Mouse (Mus musculus): ENCODE results near the gene 1700066M21Rik. TPM values are rescaled to one million over a fixed set of nuclear protein-coding genes. Genes with fewer than 3 reads are reported as not detected.

The 1700066M21Rik gene
- polyA plus RNA-seq, 1 experiment from 2014 or later: 14.1 TPM

- Histone ChIP-seq H3K36me3 (no peaks in the 10 kb centered on the region), H3K4me1 (replicated peaks) (no peaks in the 10 kb centered on the region), H3K4me2 (replicated peaks) (no peak overlapping the region), H3K9me3 (no peaks in the 10 kb centered on the region), H3K27ac (no peak overlapping the region), H3K4me3 (replicated peaks) (no peak overlapping the region), H3K27me3 (no peaks in the 10 kb centered on the region), H3K9ac (replicated peaks) (no peak overlapping the region)
- WGBS: 92% methylated on average over 3 of the region's 3 CpGs
- ATAC-seq: no peak
Observed at GRCm38 (mm10) chr1:57367446-57367845, 10.0 kb upstream of the 1700066M21Rik start.

- H3K9me3 ChIP-seq: no peaks in the 10 kb centered on the region
- H3K27me3 ChIP-seq: no peaks in the 10 kb centered on the region
- 89% methylated on average over 4 of the region's 4 CpGs for WGBS
- no peak overlapping the region for H3K4me2 ChIP-seq (replicated peaks)
- no peak overlapping the region for H3K27ac ChIP-seq
- no peak for ATAC-seq
- H3K4me1 ChIP-seq (replicated peaks): no peaks in the 10 kb centered on the region
- H3K4me3 ChIP-seq (replicated peaks): no peak overlapping the region
- no peaks in the 10 kb centered on the region for H3K36me3 ChIP-seq
- no peak overlapping the region for H3K9ac ChIP-seq (replicated peaks)
Observed at GRCm38 (mm10) chr1:57369111-57369510, 8.3 kb upstream of the 1700066M21Rik start.

GRCm38 (mm10) chr1:57370451-57370850, 7.0 kb upstream of the 1700066M21Rik start:
- Histone ChIP-seq H3K4me3 (replicated peaks) (no peak overlapping the region), H3K9me3 (no peaks in the 10 kb centered on the region), H3K27ac (no peak overlapping the region), H3K36me3 (no peaks in the 10 kb centered on the region), H3K27me3 (no peaks in the 10 kb centered on the region), H3K4me2 (replicated peaks) (no peak overlapping the region), H3K9ac (replicated peaks) (no peak overlapping the region), H3K4me1 (replicated peaks) (no peaks in the 10 kb centered on the region)
- 88% methylated on average over 4 of the region's 4 CpGs for WGBS
- ATAC-seq: no peak

- Histone ChIP-seq H3K27me3 (no peaks in the 10 kb centered on the region), H3K9ac (replicated peaks) (no peak overlapping the region), H3K4me3 (replicated peaks) (no peak overlapping the region), H3K9me3 (no peaks in the 10 kb centered on the region), H3K4me2 (replicated peaks) (no peak overlapping the region), H3K36me3 (no peaks in the 10 kb centered on the region), H3K27ac (no peak overlapping the region), H3K4me1 (replicated peaks) (peaks cover 14% of the 10 kb centered on the region)
- no peak for ATAC-seq
- 92% methylated on average over 2 of the region's 2 CpGs for WGBS
Observed at GRCm38 (mm10) chr1:57375276-57375675, 2.1 kb upstream of the 1700066M21Rik start.

- no peak for ATAC-seq
Observed at GRCm38 (mm10) chr1:57376806-57377205, 614 bp upstream of the 1700066M21Rik start.

GRCm38 (mm10) chr1:57386519-57386918, 9.1 kb downstream of the 1700066M21Rik start:
- no peak for ATAC-seq
- H3K27me3 ChIP-seq: no peaks in the 10 kb centered on the region
- H3K9ac ChIP-seq (replicated peaks): no peak overlapping the region
- no peak overlapping the region for H3K27ac ChIP-seq
- H3K4me2 ChIP-seq (replicated peaks): no peak overlapping the region
- H3K4me3 ChIP-seq (replicated peaks): no peak overlapping the region
- peaks cover 4% of the 10 kb centered on the region; the same call in 1 of the 2 replicates for H3K4me1 ChIP-seq (replicated peaks)
- H3K36me3 ChIP-seq: peaks cover 3% of the 10 kb centered on the region
- H3K9me3 ChIP-seq: no peaks in the 10 kb centered on the region

More at GRCm38 (mm10) chr1:57376806-57377205, 614 bp upstream of the 1700066M21Rik start:
- Histone ChIP-seq H3K4me2 (replicated peaks) (peak overlapping the region; percentile 78), H3K27me3 (no peaks in the 10 kb centered on the region), H3K27ac (no peak overlapping the region), H3K36me3 (no peaks in the 10 kb centered on the region), H3K9me3 (no peaks in the 10 kb centered on the region), H3K4me3 (replicated peaks) (peak overlapping the region; percentile 90), H3K9ac (replicated peaks) (no peak overlapping the region), H3K4me1 (replicated peaks) (peaks cover 14% of the 10 kb centered on the region)
- 72% methylated on average over 6 of the region's 6 CpGs for WGBS

- no peak overlapping the region for H3K4me2 ChIP-seq (replicated peaks)
- H3K9ac ChIP-seq (replicated peaks): no peak overlapping the region
- peak; percentile 96 for ATAC-seq
- H3K4me3 ChIP-seq (replicated peaks): no peak overlapping the region
- peaks cover 4% of the 10 kb centered on the region; the same call in 1 of the 2 replicates for H3K4me1 ChIP-seq (replicated peaks)
- no peaks in the 10 kb centered on the region for H3K27me3 ChIP-seq
- WGBS: 52% methylated on average over 2 of the region's 2 CpGs
- H3K27ac ChIP-seq: peak overlapping the region; percentile 52
- H3K36me3 ChIP-seq: peaks cover 8% of the 10 kb centered on the region
- H3K9me3 ChIP-seq: no peaks in the 10 kb centered on the region
Observed at GRCm38 (mm10) chr1:57387876-57388275, 10.5 kb downstream of the 1700066M21Rik start.

GRCm38 (mm10) chr1:57388402-57389155, 11.2 kb downstream of the 1700066M21Rik start:
- H3K9me3 ChIP-seq: no peaks in the 10 kb centered on the region
- no peaks in the 10 kb centered on the region for H3K27me3 ChIP-seq
- peak; percentile 75; the same call in 1 of the 2 replicates for ATAC-seq
- H3K36me3 ChIP-seq: peaks cover 13% of the 10 kb centered on the region
- H3K27ac ChIP-seq: no peak overlapping the region
- peaks cover 4% of the 10 kb centered on the region; the same call in 1 of the 2 replicates for H3K4me1 ChIP-seq (replicated peaks)
- WGBS: 85% methylated on average over 8 of the region's 8 CpGs
- no peak overlapping the region for H3K9ac ChIP-seq (replicated peaks)
- no peak overlapping the region for H3K4me2 ChIP-seq (replicated peaks)
- no peak overlapping the region for H3K4me3 ChIP-seq (replicated peaks)

- Histone ChIP-seq H3K4me2 (replicated peaks) (no peak overlapping the region), H3K36me3 (peaks cover 21% of the 10 kb centered on the region), H3K27ac (no peak overlapping the region), H3K4me3 (replicated peaks) (no peak overlapping the region), H3K9me3 (no peaks in the 10 kb centered on the region), H3K9ac (replicated peaks) (no peak overlapping the region), H3K27me3 (no peaks in the 10 kb centered on the region), H3K4me1 (replicated peaks) (peaks cover 4% of the 10 kb centered on the region; the same call in 1 of the 2 replicates)
- no peak for ATAC-seq
- WGBS: 94% methylated on average over 4 of the region's 4 CpGs
Observed at GRCm38 (mm10) chr1:57390993-57391790, 13.8 kb downstream of the 1700066M21Rik start.

- H3K9ac ChIP-seq (replicated peaks): no peak overlapping the region
- WGBS: 88% methylated on average over 4 of the region's 4 CpGs
- H3K4me1 ChIP-seq (replicated peaks): peaks cover 4% of the 10 kb centered on the region; the same call in 1 of the 2 replicates
Observed at GRCm38 (mm10) chr1:57392417-57392816, 15.0 kb downstream of the 1700066M21Rik start.

GRCm38 (mm10) chr1:57394051-57394450, 16.6 kb downstream of the 1700066M21Rik start:
- no peaks in the 10 kb centered on the region for H3K27me3 ChIP-seq
- 67% methylated on average over 3 of the region's 3 CpGs for WGBS

More at GRCm38 (mm10) chr1:57392417-57392816, 15.0 kb downstream of the 1700066M21Rik start:
- no peak overlapping the region for H3K27ac ChIP-seq
- no peak overlapping the region for H3K4me2 ChIP-seq (replicated peaks)
- peaks cover 31% of the 10 kb centered on the region for H3K36me3 ChIP-seq
- no peak overlapping the region for H3K4me3 ChIP-seq (replicated peaks)
- no peaks in the 10 kb centered on the region for H3K9me3 ChIP-seq
- no peaks in the 10 kb centered on the region for H3K27me3 ChIP-seq
- ATAC-seq: no peak

GRCm38 (mm10) chr1:57400321-57400720, 22.9 kb downstream of the 1700066M21Rik start:
- 90% methylated on average over 2 of the region's 2 CpGs for WGBS
- peaks cover 33% of the 10 kb centered on the region for H3K36me3 ChIP-seq
- H3K9ac ChIP-seq (replicated peaks): no peak overlapping the region
- no peak overlapping the region for H3K27ac ChIP-seq
- H3K4me1 ChIP-seq (replicated peaks): peaks cover 1% of the 10 kb centered on the region
- no peak overlapping the region for H3K4me2 ChIP-seq (replicated peaks)
- H3K9me3 ChIP-seq: no peaks in the 10 kb centered on the region
- no peak overlapping the region for H3K4me3 ChIP-seq (replicated peaks)
- H3K27me3 ChIP-seq: no peaks in the 10 kb centered on the region
- ATAC-seq: no peak

More at GRCm38 (mm10) chr1:57394051-57394450, 16.6 kb downstream of the 1700066M21Rik start:
- Histone ChIP-seq H3K4me1 (replicated peaks) (no peaks in the 10 kb centered on the region), H3K9me3 (no peaks in the 10 kb centered on the region), H3K4me2 (replicated peaks) (no peak overlapping the region), H3K27ac (no peak overlapping the region), H3K4me3 (replicated peaks) (no peak overlapping the region), H3K36me3 (peaks cover 38% of the 10 kb centered on the region), H3K9ac (replicated peaks) (no peak overlapping the region)
- no peak for ATAC-seq
